Mouse (Mus musculus) intestine, postnatal 0 days (tissue): ENCODE data around the gene Cox10. TPM values are rescaled to one million over a fixed set of nuclear protein-coding genes. Genes with fewer than 3 reads are reported as not detected.

ENCODE experiments used
- ATAC-seq: fragments of 200-750 bp; cut with Nextera tagmentation; 2 replicates; pipeline ENCODE4 v1.8.0; 2017; ENCODE audit warnings: mild to moderate bottlenecking, moderate TSS enrichment, moderate library complexity
- H3K27ac ChIP-seq: fragments of 300-500 bp; sonication (generic); 2 replicates; pipeline ENCODE4 v1.5.1; 2014; ENCODE audit warnings: mild to moderate bottlenecking, low read depth, low read length, moderate library complexity
- H3K27me3 ChIP-seq: fragments of 300-500 bp; sonication (generic); replicated peaks from 2 replicates; pipeline ENCODE4 v1.6.1; 2014; ENCODE audit warnings: low read length, mixed read lengths; ENCODE audit not compliant: control insufficient read depth, insufficient read depth
- H3K36me3 ChIP-seq: fragments of 300-500 bp; sonication (generic); 2 replicates; pipeline ENCODE4 v1.6.1; 2014; ENCODE audit warnings: mild to moderate bottlenecking, moderate library complexity; ENCODE audit not compliant: control insufficient read depth, insufficient read depth
- H3K4me1 ChIP-seq: fragments of 300-500 bp; sonication (generic); replicated peaks from 2 replicates; pipeline ENCODE4 v1.6.1; 2014; ENCODE audit warnings: antibody characterized with exemption, low read length, mixed read lengths; ENCODE audit not compliant: control insufficient read depth, insufficient read depth
- H3K4me2 ChIP-seq: fragments of 300-500 bp; sonication (generic); replicated peaks from 2 replicates; pipeline ENCODE4 v1.6.1; 2014; ENCODE audit warnings: low read depth, mild to moderate bottlenecking, moderate library complexity
- H3K4me3 ChIP-seq: fragments of 300-500 bp; sonication (generic); 2 replicates; pipeline ENCODE4 v1.5.1; 2014; ENCODE audit warnings: low read depth, low read length
- H3K9ac ChIP-seq: fragments of 300-500 bp; sonication (generic); 2 replicates; pipeline ENCODE4 v1.6.1; 2014; ENCODE audit warnings: mild to moderate bottlenecking, low read depth, low read length
- H3K9me3 ChIP-seq: fragments of 300-500 bp; sonication (generic); 2 replicates; pipeline ENCODE4 v1.6.1; 2016; ENCODE audit warnings: mixed run types; ENCODE audit not compliant: control insufficient read depth
- CTCF ChIP-seq: sonication (generic); IDR thresholded peaks from 2 replicates; pipeline ENCODE4 v1.5.1; 2016; ENCODE audit warnings: low read depth, mild to moderate bottlenecking, control low read depth, antibody characterized with exemption, moderate library complexity
- WGBS: fragments of 180-500 bp; shearing (Covaris S2); extraction: QIAGEN DNeasy Blood & Tissue Kit; methylation state at CpG from one replicate; pipeline ENCODE4 v1.1.7; 2014; 5-methylcytosine and 5-hydroxymethylcytosine counted together
- polyA plus RNA-seq: library from polyadenylated mRNA; unstranded; fragments of >200 nt; fragmentation: Nextera tagmentation; extraction: Ambion mirVana; gene quantifications from 2 replicates; pipeline ENCODE4 v1.2.1, GENCODE M21; 2015

Cox10 gene
- polyA plus RNA-seq, 1 experiment from 2014 or later: 21.4 TPM

- H3K4me2 ChIP-seq: no peak overlapping the region
- no peak overlapping the region for H3K9ac ChIP-seq
- ATAC-seq: no peak
- H3K9me3 ChIP-seq: no peaks in the 10 kb centered on the region
- no peaks in the 10 kb centered on the region for H3K4me1 ChIP-seq
- no peak overlapping the region for H3K27ac ChIP-seq
- H3K36me3 ChIP-seq: peaks cover 10% of the 10 kb centered on the region; the same call in 1 of the 2 replicates
- WGBS: 93% methylated on average over 3 of the region's 3 CpGs
- no peaks in the 10 kb centered on the region for H3K27me3 ChIP-seq
- H3K4me3 ChIP-seq: no peak overlapping the region
- TF ChIP-seq CTCF: no peak
Measured at GRCm38 (mm10) chr11:64058474-64058873, 20.8 kb downstream of the Cox10 start.

- peaks cover 5% of the 10 kb centered on the region; the same call in 1 of the 2 replicates for H3K36me3 ChIP-seq
- no peak for TF ChIP-seq CTCF
- no peaks in the 10 kb centered on the region for H3K9me3 ChIP-seq
- H3K9ac ChIP-seq: no peak overlapping the region
- no peak overlapping the region for H3K27ac ChIP-seq
- H3K27me3 ChIP-seq: no peaks in the 10 kb centered on the region
- H3K4me3 ChIP-seq: no peak overlapping the region
- no peak overlapping the region for H3K4me2 ChIP-seq
- 88% methylated on average over 5 of the region's 5 CpGs for WGBS
- H3K4me1 ChIP-seq: no peaks in the 10 kb centered on the region
- no peak for ATAC-seq
Measured at GRCm38 (mm10) chr11:64053371-64053770, 25.9 kb downstream of the Cox10 start.

- no peak for TF ChIP-seq CTCF
- H3K27me3 ChIP-seq: no peaks in the 10 kb centered on the region
- H3K9me3 ChIP-seq: no peaks in the 10 kb centered on the region
- H3K4me1 ChIP-seq: no peaks in the 10 kb centered on the region
- peaks cover 5% of the 10 kb centered on the region; the same call in 1 of the 2 replicates for H3K36me3 ChIP-seq
- H3K9ac ChIP-seq: no peak overlapping the region
- no peak overlapping the region for H3K27ac ChIP-seq
- H3K4me3 ChIP-seq: no peak overlapping the region
- ATAC-seq: no peak
- 58% methylated on average over 9 of the region's 9 CpGs for whole genome bisulfite sequencing
- H3K4me2 ChIP-seq: no peak overlapping the region
Measured at GRCm38 (mm10) chr11:64051195-64051968, 27.9 kb downstream of the Cox10 start.

- Histone ChIP-seq H3K36me3 (peaks cover 12% of the 10 kb centered on the region; the same call in 1 of the 2 replicates), H3K27ac (no peak overlapping the region), H3K9me3 (no peaks in the 10 kb centered on the region), H3K9ac (no peak overlapping the region), H3K4me3 (no peak overlapping the region), H3K27me3 (no peaks in the 10 kb centered on the region), H3K4me1 (no peaks in the 10 kb centered on the region), H3K4me2 (no peak overlapping the region)
- WGBS: 81% methylated on average over 13 of the region's 13 CpGs
- no peak for TF ChIP-seq CTCF
- ATAC-seq: no peak
Measured at GRCm38 (mm10) chr11:64047432-64047831, 31.8 kb downstream of the Cox10 start.

GRCm38 (mm10) chr11:64045041-64045440, 34.2 kb downstream of the Cox10 start:
- ATAC-seq: no peak
- WGBS: 93% methylated on average over 4 of the region's 4 CpGs
- no peak for TF ChIP-seq CTCF
- no peak overlapping the region for H3K27ac ChIP-seq
- no peaks in the 10 kb centered on the region for H3K9me3 ChIP-seq
- H3K27me3 ChIP-seq: no peaks in the 10 kb centered on the region
- H3K4me2 ChIP-seq: no peak overlapping the region
- H3K4me1 ChIP-seq: no peaks in the 10 kb centered on the region
- peaks cover 9% of the 10 kb centered on the region; the same call in 1 of the 2 replicates for H3K36me3 ChIP-seq
- H3K4me3 ChIP-seq: no peak overlapping the region
- no peak overlapping the region for H3K9ac ChIP-seq

GRCm38 (mm10) chr11:64044024-64044423, 35.2 kb downstream of the Cox10 start:
- Histone ChIP-seq H3K9ac (no peak overlapping the region), H3K27ac (no peak overlapping the region), H3K27me3 (no peaks in the 10 kb centered on the region), H3K4me1 (no peaks in the 10 kb centered on the region), H3K36me3 (peaks cover 9% of the 10 kb centered on the region; the same call in 1 of the 2 replicates), H3K4me3 (no peak overlapping the region), H3K4me2 (no peak overlapping the region), H3K9me3 (no peaks in the 10 kb centered on the region)
- no peak for TF ChIP-seq CTCF
- no peak for ATAC-seq
- 84% methylated on average over 3 of the region's 3 CpGs for WGBS
